8 mouse cellular contexts compared by ENCODE assay signal in the genomic region with DNA sequence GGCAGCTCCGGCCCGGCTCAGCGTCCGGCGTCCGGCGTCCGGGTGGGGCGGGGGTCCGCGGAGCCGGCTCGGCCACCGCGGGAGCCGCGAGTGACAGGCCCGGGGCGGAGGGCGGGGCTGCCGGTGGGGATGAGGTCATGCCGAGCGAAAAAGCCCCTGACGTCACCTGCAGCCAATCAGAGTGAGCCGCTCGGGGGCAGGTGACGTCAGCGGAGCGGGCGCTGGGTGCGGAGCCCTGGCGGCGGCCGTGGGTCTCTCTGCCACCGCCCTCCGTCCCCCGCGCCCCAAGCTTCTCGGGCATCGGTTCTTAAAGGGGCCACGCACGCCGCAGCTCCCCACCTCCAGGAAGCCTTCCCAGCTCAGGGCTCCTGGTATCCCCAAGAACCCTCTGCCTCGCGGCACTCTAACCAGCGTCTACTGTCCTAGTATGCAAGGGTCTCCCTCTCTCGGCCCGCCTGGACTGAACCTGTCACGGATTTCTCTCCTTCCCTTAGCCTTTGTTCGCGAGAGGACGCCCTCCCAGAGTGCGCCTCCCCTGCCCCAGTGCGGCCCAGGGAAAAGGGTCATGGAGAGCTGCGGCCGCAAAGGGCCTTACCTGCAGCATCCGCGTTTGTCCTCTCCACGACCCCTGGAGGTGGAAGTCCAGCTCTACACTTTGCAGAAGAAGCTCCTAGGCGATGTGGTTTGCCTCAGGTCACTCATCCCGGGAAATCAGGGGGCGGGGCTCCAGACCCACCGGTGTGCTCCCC. TPM values are rescaled to one million over a fixed set of nuclear protein-coding genes. Genes with fewer than 3 reads are reported as not detected.
DNase-seq lines count a peak whose midpoint lies in the region; ATAC-seq and TF ChIP-seq lines count a peak whose summit lies in the region.

A gene (minus strand): TSS at position 661 of the 749 bp plus-strand sequence.

- H3K27me3 ChIP-seq in lung, embryonic 14.5 days (ENCODE audit: insufficient read depth, low read length), result peaks cover 46% of the 10 kb centered on the region

- TF ChIP-seq CTCF in lung, embryonic 14.5 days (IDR thresholded peaks at IDR 0.05; ENCODE audit: low read depth), result peak; percentile 52

- H3K4me2 ChIP-seq in lung, embryonic 14.5 days, result peak within 1 kb of the TSS; percentile 97

- H3K4me3 ChIP-seq in lung, embryonic 14.5 days (ENCODE audit: low read depth, low read length), result peak within 1 kb of the TSS; percentile 68

- H3K4me1 ChIP-seq in lung, embryonic 14.5 days (ENCODE audit: insufficient read depth), result peaks cover 4% of the 10 kb centered on the region; the same call in 1 of the 2 replicates

- under 1% methylated on average over 58 of the region's 63 CpGs for WGBS in lung, embryonic 14.5 days

- peak; percentile 95 for DNase-seq in MN1 (ENCODE audit: low spot score)
- DNase-seq in cerebellum, adult 9-10 months, result peak; percentile 97
- peak; percentile 90 to 94 for DNase-seq in layer of hippocampus, adult 8-10 months (ENCODE audit: low spot score in 2 of 2)
- DNase-seq in lung, embryonic 14.5 days, result peak; percentile 91
- peak; percentile 84 for DNase-seq in testis, postnatal 14 days (ENCODE audit: low spot score)

- no peaks in the 10 kb centered on the region for H3K9me3 ChIP-seq in lung, embryonic 14.5 days (ENCODE audit: low read depth, low read length)

- ATAC-seq in frontal cortex, adult (ENCODE audit: low TSS enrichment), result peak; percentile 72
- ATAC-seq in hematopoietic stem cell, adult 5-6 weeks (replicated peaks in 1 of 2; ENCODE audit: insufficient read depth in 1 of 2, low FRiP score in 2 of 2, low TSS enrichment in 1 of 2, low read depth in 1 of 2, poor library complexity in 2 of 2, severe bottlenecking in 2 of 2), result peak; percentile 39 to 67
- peak; percentile 87 for ATAC-seq in lung, embryonic 14.5 days (ENCODE audit: insufficient read depth)
- ATAC-seq in neutrophil, adult 5-6 weeks (ENCODE audit: extremely low read depth, insufficient number of reproducible peaks, low FRiP score, poor library complexity, severe bottlenecking), result peak; percentile 55

- H3K36me3 ChIP-seq in lung, embryonic 14.5 days (ENCODE audit: insufficient read depth), result no peaks in the 10 kb centered on the region

- H3K9ac ChIP-seq in lung, embryonic 14.5 days, result peak within 1 kb of the TSS; percentile 72

- H3K27ac ChIP-seq in lung, embryonic 14.5 days (ENCODE audit: low read depth), result peak within 1 kb of the TSS; percentile 63

RNA-seq across cellular contexts. Expression of the gene that starts here (rescaled TPM):
- 0.15 TPM in 1 of 2 replicates, not detected in the other for total RNA-seq in hematopoietic stem cell, adult 5-6 weeks (2017)
- total RNA-seq in layer of hippocampus, adult 8-10 months (2022), result 100 to 1,000 TPM; 103 to 110 (median 106) TPM
- 1.8 and 1.9 TPM in 2 replicates for polyA plus RNA-seq in lung, embryonic 14.5 days (2014; fragmentation: Nextera tagmentation; extraction: Ambion mirVana)
- total RNA-seq in neutrophil, adult 5-6 weeks (2017), result not detected in 2 replicates

Comparison
In these comparisons a context has a peak if more than half of its experiments do, and no peak if none do; other contexts are left out.
1. Peak in every context shown above with its lines: DNase-seq, ATAC-seq, H3K4me3 ChIP-seq and H3K27ac ChIP-seq.
2. RNA of the gene that starts here (total RNA-seq): 103 to 110 TPM in layer of hippocampus, adult 8-10 months; 0.15 TPM in hematopoietic stem cell, adult 5-6 weeks and not detected in neutrophil, adult 5-6 weeks; every median in the first group is over 10 times any median in the second.
3. Peak in ATAC-seq in hematopoietic stem cell, adult 5-6 weeks; RNA of the gene not detected or under 1 TPM.
4. Peak in ATAC-seq in neutrophil, adult 5-6 weeks; RNA of the gene not detected or under 1 TPM.